Mouse (Mus musculus): Measurements from ENCODE around the gene Hdac5.
A peak's percentile ranks its signal among the peaks of the same experiment; 100 is the strongest.

The Hdac5 gene

GRCm38 (mm10) chr11:102240636-102241035 is 10.7 kb upstream of the Hdac5 start:
- no peak for DNase-seq (ENCODE audit: low spot score in 2 of 2)

DNA sequence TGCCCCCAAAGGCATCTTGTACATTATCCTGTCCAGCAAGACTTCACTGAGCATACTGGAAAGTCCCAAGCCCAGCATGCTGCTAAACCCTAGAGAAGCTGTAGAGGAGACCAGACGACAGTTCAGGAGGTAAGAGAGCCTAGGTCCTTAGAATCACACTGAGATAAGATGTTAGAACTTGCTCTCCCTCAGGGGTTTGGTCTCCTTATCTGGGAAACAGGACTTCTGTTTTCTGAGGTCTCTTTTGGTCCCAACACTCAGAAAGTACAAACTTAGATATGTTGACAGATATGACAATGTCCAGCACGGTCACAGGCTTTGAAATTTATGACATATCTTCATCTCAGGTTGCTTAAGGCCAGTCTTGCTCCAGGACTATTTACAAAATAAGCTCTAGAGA is 6.1 kb upstream of the Hdac5 start:
- no peak for DNase-seq (ENCODE audit: low spot score in 2 of 2)

GRCm38 (mm10) chr11:102229331-102229953 is 524 bp downstream of the Hdac5 start:
- DNase-seq (ENCODE audit: low spot score in 2 of 2) = no peak

DNA sequence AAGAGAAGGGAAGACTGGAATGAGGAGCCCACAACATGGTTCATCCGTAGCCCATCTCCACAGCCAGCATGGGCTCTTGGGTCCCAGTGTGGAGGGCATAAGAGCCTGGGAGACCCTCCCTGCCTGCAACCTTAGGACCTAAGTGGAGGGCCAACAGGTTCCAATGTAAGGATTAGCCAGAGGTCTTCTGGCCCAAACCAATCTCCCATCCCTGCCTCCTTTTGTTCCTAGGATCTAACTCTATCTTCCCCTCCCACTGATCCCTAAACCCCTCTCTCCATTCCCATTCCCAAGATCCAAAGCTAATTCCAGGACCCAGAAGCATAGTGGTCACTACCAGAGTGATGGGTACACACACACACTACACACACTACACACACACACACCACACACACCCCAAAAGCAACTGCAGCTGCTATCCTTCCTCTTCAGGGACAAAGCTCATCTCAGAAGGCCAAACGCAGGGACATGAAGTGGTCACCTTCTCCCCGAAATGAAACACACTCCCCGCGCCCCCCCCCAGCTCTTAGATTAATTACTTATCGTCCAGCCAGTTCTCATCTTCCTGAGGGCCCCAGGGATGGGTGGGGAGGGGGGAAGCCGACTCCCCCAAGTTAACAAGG is 1.2 kb downstream of the Hdac5 start:
- DNase-seq (ENCODE audit: low spot score in 2 of 2) = no peak

- no peak for DNase-seq (ENCODE audit: low spot score in 2 of 2)
Measured at GRCm38 (mm10) chr11:102228191-102228545, 1.8 kb downstream of the Hdac5 start.

- no peak for DNase-seq (ENCODE audit: low spot score in 2 of 2)
Measured at GRCm38 (mm10) chr11:102227270-102228190, 2.4 kb downstream of the Hdac5 start.

GRCm38 (mm10) chr11:102226067-102226978 is 3.6 kb downstream of the Hdac5 start:
- no peak for DNase-seq (ENCODE audit: low spot score in 2 of 2)

DNA sequence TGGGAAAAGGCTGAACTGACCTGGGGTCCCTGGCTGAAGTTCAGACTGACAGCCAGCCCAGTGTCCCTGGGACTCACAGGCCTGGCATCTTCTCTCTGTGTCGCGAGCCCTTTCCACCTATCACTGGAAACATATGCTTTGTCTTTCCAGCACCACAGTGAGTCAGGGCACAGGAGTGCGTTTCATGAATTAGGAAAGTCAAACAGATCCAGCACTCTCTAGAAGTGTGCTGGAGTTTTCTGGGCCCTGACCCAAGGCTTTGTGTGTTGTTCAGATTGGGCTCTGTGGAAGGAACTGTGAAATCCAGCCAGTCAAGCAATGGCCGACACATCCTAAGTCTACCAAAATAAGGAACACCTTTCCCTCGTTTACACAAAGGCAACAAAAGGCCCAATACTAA is 4.7 kb downstream of the Hdac5 start:
- no peak for DNase-seq (ENCODE audit: low spot score in 2 of 2)

DNA sequence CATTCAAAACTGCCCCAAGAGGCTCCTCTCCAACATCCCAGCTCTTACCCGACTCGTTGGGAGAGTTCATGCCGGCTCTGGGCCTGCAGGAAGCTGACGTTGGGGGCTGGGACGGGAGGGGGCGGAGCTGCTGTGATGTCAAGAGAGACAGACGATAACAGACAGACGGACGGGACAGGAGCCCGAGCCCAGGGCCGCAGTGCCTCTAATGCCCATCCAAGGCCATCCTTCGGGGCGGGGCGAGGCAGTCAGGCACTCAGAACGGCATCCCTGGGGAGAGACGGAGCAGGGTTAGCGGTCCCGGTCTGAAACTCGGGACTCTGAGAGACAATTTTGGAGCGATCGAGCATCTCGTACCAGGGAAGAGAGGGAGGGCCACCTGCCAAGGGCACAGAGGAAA is 5.3 kb downstream of the Hdac5 start:
- no peak for DNase-seq (ENCODE audit: low spot score in 2 of 2)

- DNase-seq (ENCODE audit: low spot score in 2 of 2) = no peak
Measured at GRCm38 (mm10) chr11:102223166-102223565, 6.8 kb downstream of the Hdac5 start.

GRCm38 (mm10) chr11:102221954-102222351 is 8.0 kb downstream of the Hdac5 start:
- no peak for DNase-seq (ENCODE audit: low spot score in 2 of 2)

DNA sequence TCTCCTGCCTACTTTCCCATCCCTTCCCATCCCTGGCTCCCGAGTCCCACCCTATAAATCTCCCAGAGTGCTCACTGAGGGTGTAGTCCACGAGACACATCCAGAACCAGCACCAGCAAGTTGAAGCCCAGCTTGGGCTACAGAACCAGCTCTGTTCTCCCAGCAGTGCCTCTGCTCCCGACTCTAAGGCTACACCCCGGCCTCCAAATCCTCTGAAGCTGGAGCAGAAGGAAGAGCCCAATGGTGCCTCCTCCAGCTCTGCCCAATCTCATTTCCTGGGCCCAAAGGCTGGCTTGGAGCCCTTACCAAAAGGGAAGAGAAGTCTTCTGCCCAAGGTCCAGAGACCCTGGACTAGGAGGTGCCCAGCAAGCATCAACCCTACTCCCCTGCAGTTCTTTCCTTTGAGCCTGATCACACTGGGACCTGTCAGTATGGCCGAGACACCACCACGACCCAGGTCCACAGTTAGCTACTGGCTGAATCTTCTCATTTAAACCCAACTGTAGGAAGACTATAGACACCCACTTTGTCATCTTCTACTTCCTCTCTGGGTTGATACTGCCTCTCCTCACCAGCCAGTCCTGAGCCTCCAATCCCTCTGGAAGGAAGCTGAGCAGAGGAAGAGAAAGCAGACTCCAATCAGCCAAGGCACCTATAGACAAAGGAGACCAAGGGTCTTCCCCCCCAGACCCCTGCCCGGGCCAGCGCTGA is 8.6 kb downstream of the Hdac5 start:
- no peak for DNase-seq (ENCODE audit: low spot score in 2 of 2)

DNA sequence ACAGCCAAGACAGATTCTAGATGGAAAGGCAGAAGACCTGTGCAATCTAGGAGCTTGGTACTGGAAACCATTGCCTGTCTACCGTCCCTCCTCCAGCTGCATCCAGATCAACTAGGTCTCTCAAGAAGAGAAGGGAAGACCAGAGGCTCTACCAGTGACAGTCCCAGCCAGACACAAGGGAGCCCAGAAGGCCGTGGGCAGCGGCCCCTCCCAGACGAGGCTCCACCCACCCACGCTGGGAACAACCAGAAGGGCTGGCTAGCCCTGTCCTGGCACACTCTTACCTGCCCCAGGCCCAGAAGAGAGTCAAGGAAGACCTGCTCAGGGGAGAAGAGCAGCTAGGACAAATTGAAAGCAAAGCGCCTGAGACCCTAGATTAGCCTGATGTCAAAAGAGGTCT is 9.5 kb downstream of the Hdac5 start:
- no peak for DNase-seq (ENCODE audit: low spot score in 2 of 2)

DNA sequence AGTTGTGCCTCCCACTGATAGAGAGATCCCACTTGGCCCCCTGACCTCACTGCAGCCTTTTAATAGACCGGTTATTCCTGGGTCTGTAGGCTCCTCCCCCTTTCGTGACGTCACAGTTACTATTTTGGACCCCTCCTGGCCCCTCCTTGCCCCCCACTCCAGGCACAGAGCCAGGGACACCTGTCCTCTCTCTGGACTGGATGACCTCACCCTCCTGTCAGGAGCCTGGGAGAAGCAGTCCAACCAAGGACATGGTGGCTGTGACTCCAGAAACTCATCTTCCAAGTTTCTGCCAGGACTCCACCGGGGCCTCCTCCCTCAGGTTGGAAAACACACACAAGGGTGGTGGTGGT is 10.0 kb downstream of the Hdac5 start:
- DNase-seq (ENCODE audit: low spot score in 2 of 2) = no peak

DNA sequence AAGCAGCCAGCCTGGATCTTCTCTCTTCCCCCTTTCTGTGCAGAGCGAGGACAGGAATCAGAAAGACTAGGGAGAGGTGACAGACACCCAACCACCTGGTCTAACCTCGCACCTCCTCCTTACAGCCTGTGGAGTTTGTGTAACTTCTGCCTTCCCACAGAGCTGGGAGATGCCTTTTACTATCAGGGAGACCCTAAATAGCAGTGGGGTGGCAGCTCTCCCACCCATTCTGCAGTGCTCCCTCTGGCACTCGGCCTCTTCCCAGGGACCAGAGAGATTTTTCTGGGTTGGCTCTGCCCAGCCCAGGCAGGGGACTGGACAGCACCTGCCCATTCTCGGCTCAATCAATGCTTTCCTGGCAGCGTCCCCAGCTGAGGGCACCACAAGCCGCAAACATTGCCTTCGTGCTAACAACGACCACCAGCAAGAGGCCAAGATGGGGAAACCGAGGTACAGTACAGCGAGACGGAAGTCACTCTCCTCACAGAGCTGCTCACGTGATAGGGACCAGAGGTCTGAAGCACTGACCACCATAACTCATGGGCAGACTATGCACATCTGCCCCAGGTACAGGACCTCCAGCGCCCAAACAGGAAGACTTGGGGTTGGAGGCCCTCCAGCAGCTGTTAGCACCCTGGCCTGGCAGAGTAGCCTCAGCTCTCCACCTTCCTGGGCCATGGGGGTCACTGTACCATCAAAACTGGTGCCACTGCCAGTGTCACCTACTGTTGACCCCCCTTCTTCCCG is 10.5 kb downstream of the Hdac5 start:
- DNase-seq (ENCODE audit: low spot score in 2 of 2) = no peak

- peak; percentile 89 to 92 for DNase-seq (ENCODE audit: low spot score in 2 of 2)
Measured at GRCm38 (mm10) chr11:102218783-102219182, 11.2 kb downstream of the Hdac5 start.

GRCm38 (mm10) chr11:102217876-102218430 is 12.0 kb downstream of the Hdac5 start:
- no peak for DNase-seq (ENCODE audit: low spot score in 2 of 2)

DNA sequence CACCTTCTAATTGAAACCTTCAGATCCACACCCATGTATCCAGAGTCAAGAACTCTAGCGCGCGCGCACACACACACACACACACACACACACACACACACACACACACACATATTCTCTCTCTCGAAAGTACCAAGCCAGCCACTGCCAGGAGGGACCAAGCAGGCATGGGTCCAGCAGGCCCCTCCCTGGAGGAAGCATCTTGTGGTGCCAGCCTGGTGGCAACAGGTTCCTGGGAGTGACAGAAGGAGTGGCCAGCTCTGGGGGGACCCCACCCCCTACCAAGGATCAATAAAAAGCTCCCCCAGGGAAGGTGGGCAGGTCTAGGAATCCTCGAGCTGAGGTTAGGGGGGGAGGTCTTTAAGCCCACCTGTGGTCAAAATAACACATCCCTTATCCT is 12.6 kb downstream of the Hdac5 start:
- DNase-seq (ENCODE audit: low spot score in 2 of 2) = no peak

- no peak for DNase-seq (ENCODE audit: low spot score in 2 of 2)
Measured at GRCm38 (mm10) chr11:102216886-102217240, 13.1 kb downstream of the Hdac5 start.
